Mouse (Mus musculus): ENCODE results near the gene Tmem213. TPM values are rescaled to one million over a fixed set of nuclear protein-coding genes. Genes with fewer than 3 reads are reported as not detected.

The Tmem213 gene
- polyA plus RNA-seq (2012; rRNA removed) = not detected in 2 replicates

DNA sequence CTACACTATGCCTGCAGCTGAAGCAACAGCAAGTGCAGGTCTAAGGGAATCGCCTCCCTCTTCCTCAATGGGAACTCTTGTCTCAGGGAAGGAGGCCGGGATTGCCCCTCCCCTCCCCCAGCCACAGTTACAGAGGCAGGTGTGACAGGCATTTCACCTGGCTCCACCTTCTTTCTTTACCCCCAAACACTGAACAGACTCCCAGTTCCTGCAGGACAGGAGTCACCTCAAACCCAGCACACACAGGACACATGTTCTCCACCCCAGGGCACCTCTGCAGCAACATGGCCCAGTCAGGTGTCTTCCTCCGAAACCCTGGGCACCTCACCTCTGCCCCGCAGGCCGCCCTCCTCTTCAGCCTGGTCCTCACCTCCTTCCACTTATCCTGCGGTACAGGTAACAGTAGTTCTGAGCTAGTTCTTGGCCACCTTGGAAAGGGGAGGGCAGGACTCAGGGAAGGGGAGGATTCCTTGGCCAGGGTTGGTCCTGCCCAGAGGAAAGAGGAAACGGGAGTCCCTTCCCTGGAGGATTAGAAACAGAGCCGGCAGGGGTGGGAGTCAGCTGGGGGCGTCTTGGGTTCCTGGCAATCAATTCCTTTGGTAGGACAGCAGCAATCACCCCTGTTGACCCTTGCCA, at the start of gene Tmem213:
Gene Tmem213 (plus strand): TSS at position 96 of the 636 bp plus-strand sequence.
- Histone ChIP-seq H3K4me1 (ENCODE audit: control insufficient read depth, insufficient read depth, low read length) (no peaks in the 10 kb centered on the region), H3K27ac (ENCODE audit: insufficient read depth, low read length) (no peak within 1 kb of the TSS), H3K4me3 (ENCODE audit: insufficient read depth, low read length) (no peak within 1 kb of the TSS)
- no peak for TF ChIP-seq CTCF (IDR thresholded peaks at IDR 0.05; ENCODE audit: extremely low read depth, insufficient read depth, low read length)
- TF ChIP-seq POLR2A (IDR thresholded peaks at IDR 0.05; ENCODE audit: extremely low read depth, insufficient read depth, low read length) = no peak

DNA sequence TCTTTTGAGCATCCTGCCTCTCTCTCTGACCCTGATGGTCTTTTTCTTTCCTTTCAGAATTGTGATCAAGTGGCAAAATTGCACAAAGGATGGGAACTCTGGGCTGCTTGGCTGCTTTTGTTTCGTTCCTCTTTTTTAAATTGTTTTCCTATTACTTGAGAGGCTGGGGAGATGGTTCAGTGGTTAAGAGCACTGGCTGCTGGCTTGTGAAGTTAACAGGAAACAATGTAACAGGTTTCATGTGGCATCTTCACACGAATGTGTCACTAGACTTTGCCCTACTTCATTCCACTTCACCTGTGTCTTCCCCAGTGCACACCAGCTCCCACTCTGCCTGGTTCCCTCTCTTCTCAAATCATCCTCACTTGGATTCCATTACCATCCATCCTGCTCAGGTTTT, 44.4 kb upstream of the Tmem213 start:
- H3K4me1 ChIP-seq (ENCODE audit: control insufficient read depth, insufficient read depth, low read length) = peaks cover 2% of the 10 kb centered on the region
- TF ChIP-seq CTCF (IDR thresholded peaks at IDR 0.05; ENCODE audit: extremely low read depth, insufficient read depth, low read length) = no peak
- no peak for TF ChIP-seq POLR2A (IDR thresholded peaks at IDR 0.05; ENCODE audit: extremely low read depth, insufficient read depth, low read length)
- no peak overlapping the region for H3K27ac ChIP-seq (ENCODE audit: insufficient read depth, low read length)
- no peak overlapping the region for H3K4me3 ChIP-seq (ENCODE audit: insufficient read depth, low read length)

DNA sequence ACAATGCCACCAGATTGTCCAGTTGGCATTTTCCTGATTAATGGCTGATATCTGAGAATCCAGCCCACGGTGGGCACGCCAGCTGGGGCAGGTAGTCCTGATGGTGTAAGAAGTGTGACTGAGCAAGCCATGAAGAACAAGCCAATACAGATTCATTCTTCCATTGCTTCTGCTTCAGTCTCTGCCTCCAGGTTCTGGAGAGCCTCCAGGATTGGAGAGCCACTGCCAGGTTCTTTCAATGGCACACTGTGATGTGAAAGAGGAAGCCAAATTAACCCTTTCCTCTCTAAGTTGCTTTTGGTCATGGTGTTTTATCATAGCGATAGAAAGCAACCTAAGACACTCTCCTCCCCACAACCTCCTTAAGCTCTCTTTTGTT, 43.9 kb upstream of the Tmem213 start:
- no peak overlapping the region for H3K4me3 ChIP-seq (ENCODE audit: insufficient read depth, low read length)
- H3K4me1 ChIP-seq (ENCODE audit: control insufficient read depth, insufficient read depth, low read length) = peaks cover 2% of the 10 kb centered on the region
- no peak overlapping the region for H3K27ac ChIP-seq (ENCODE audit: insufficient read depth, low read length)
- TF ChIP-seq CTCF (IDR thresholded peaks at IDR 0.05; ENCODE audit: extremely low read depth, insufficient read depth, low read length) = no peak
- no peak for TF ChIP-seq POLR2A (IDR thresholded peaks at IDR 0.05; ENCODE audit: extremely low read depth, insufficient read depth, low read length)

DNA sequence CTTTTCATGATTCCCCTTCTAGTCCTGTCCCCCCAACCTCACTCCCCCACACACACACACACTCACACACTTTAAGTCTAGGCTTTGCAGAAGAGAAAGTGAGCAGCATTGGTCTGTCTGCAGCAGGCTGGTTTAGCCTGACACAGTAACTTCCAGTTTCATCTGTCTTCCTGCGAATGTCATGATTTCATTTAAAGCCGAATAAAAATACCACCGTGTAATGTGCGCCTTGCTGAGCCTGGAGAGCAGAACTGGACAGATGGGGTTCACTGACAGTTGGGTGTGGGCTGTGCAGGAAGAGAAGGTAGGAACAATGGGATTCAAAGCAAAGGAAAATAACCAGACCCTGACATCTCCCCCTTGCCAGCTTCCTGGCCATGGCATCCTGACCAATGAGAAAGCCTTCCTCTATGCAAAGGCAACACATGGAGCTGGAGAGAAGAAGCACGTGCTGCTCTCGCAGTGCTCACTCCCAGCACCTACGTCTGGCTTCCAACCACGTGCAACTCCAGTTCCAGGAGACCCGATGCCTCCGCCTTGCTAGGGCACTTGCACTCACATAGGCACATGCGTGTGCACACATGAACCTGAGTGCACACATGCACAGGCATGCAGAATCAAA, 43.4 kb upstream of the Tmem213 start:
- H3K4me3 ChIP-seq (ENCODE audit: insufficient read depth, low read length) = 0 out of 2 replicates have a peak overlapping the region, but pooled peaks have one; percentile 5
- H3K27ac ChIP-seq (ENCODE audit: insufficient read depth, low read length) = no peak overlapping the region
- peaks cover 2% of the 10 kb centered on the region for H3K4me1 ChIP-seq (ENCODE audit: control insufficient read depth, insufficient read depth, low read length)
- TF ChIP-seq POLR2A (IDR thresholded peaks at IDR 0.05; ENCODE audit: extremely low read depth, insufficient read depth, low read length) (no peak), CTCF (IDR thresholded peaks at IDR 0.05; ENCODE audit: extremely low read depth, insufficient read depth, low read length) (no peak)

DNA sequence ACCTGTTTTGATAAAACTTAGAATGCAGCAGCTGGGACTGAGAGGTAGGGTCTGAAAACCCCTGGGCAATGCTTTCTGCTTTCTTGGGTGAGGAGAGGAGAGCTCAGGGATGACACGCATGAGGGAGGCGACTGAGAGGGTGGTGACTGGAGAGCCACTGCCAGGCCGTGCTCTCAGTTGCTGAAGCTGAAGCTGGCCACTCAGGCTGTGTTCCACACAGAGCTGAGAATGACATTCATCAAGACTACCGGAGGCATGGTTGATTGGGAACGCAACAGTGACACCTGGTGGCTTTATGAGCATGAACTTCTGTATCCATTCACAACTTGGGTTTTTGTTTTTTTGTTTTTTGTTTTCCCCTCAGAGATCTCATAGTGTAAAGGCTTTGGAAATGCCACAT, 42.8 kb upstream of the Tmem213 start:
- H3K4me3 ChIP-seq (ENCODE audit: insufficient read depth, low read length) = no peak overlapping the region
- peaks cover 2% of the 10 kb centered on the region for H3K4me1 ChIP-seq (ENCODE audit: control insufficient read depth, insufficient read depth, low read length)
- TF ChIP-seq CTCF (IDR thresholded peaks at IDR 0.05; ENCODE audit: extremely low read depth, insufficient read depth, low read length) = peak; percentile 77
- no peak for TF ChIP-seq POLR2A (IDR thresholded peaks at IDR 0.05; ENCODE audit: extremely low read depth, insufficient read depth, low read length)
- H3K27ac ChIP-seq (ENCODE audit: insufficient read depth, low read length) = no peak overlapping the region

DNA sequence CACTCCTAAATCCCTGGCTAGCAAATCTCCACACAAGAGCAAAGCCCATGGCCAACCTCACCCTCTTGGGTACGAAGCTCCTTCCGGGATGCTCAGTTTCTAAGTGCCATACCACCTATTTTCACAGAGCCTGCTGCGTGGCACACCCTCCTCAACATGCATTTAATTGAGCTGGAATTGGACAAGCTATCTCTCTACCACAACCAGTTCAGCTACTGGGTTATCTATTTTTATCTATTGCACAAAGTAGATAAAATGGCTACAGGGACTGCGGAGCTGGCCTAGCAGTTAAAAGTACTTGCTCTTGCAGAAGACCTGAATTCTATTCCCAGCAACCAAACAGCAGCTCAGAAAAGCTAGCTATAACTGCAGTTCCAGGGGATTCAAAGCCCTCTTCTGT, 37.8 kb upstream of the Tmem213 start:
- Histone ChIP-seq H3K27ac (ENCODE audit: insufficient read depth, low read length) (no peak overlapping the region), H3K4me1 (ENCODE audit: control insufficient read depth, insufficient read depth, low read length) (no peaks in the 10 kb centered on the region), H3K4me3 (ENCODE audit: insufficient read depth, low read length) (no peak overlapping the region)
- TF ChIP-seq POLR2A (IDR thresholded peaks at IDR 0.05; ENCODE audit: extremely low read depth, insufficient read depth, low read length) (no peak), CTCF (IDR thresholded peaks at IDR 0.05; ENCODE audit: extremely low read depth, insufficient read depth, low read length) (no peak)

DNA sequence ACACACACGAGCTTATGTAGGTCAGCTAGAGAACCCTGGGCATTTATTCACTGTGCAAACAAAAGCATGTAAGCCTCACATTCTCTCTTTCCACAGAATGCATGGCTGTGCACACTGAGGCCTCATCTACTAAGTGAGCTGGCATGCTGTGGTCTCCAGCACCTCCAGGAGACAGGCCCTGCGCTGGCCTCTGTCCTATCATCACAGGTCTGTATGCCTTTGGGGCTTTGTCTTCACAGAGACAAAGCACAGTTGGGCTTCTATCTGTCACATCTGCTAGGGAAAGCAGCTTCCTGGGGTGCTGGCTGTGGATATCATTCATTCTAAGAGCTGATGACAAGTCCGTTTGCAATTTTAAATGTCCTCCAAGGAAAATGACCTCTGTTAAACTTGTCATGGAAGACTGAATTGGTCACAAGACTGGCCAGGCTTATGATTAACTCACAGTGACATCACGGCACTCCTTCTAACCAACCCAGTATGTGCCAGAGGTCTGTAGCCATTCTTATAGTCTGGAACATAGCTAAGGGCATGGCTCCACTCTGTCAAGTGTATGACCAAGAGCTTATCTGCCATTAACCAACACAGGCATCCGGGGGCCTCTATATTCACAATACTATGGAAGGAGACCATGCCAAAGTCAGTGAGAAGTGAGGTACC, 36.8 kb upstream of the Tmem213 start:
- Histone ChIP-seq H3K27ac (ENCODE audit: insufficient read depth, low read length) (no peak overlapping the region), H3K4me1 (ENCODE audit: control insufficient read depth, insufficient read depth, low read length) (no peaks in the 10 kb centered on the region), H3K4me3 (ENCODE audit: insufficient read depth, low read length) (no peak overlapping the region)
- no peak for TF ChIP-seq CTCF (IDR thresholded peaks at IDR 0.05; ENCODE audit: extremely low read depth, insufficient read depth, low read length)
- TF ChIP-seq POLR2A (IDR thresholded peaks at IDR 0.05; ENCODE audit: extremely low read depth, insufficient read depth, low read length) = no peak

DNA sequence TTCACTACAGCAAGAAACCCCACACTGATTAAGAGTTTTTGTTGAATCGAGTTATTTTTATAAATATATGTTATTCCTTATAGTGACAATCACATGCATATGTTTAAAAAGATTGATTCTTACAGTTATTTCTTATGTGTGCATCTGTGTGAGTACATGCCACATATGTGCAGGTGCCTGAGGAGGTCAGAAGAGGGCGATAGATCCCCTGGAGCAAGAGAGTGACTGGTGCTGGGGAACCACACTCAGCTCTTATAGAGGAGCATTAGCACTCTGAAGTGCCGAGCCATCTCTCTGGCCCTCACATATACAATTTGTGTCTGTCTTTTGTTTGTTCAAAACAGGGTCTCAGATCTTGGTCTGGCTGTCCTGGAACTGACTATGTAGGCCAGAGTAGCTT, 35.5 kb upstream of the Tmem213 start:
- H3K27ac ChIP-seq (ENCODE audit: insufficient read depth, low read length) = no peak overlapping the region
- no peaks in the 10 kb centered on the region for H3K4me1 ChIP-seq (ENCODE audit: control insufficient read depth, insufficient read depth, low read length)
- TF ChIP-seq CTCF (IDR thresholded peaks at IDR 0.05; ENCODE audit: extremely low read depth, insufficient read depth, low read length) (no peak), POLR2A (IDR thresholded peaks at IDR 0.05; ENCODE audit: extremely low read depth, insufficient read depth, low read length) (no peak)
- no peak overlapping the region for H3K4me3 ChIP-seq (ENCODE audit: insufficient read depth, low read length)

DNA sequence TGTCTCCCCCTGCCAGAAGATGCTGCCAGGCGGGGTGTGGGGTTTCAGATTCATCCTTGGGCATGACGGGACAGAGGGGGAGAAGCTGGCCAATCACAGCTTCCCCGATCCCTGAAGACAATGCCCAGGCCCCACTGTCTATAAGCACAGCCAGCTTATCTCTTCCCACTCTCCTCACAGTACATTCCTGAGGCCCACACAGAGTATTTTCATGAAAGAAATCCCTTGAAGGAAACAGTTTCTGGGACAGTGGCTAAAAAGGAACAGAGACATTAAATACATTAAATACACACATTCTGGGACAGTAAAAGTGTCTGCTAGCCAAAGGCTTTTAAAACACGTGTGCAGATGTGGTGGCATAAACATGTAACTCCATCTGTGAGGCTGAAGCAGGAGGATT, 28.7 kb upstream of the Tmem213 start:
- TF ChIP-seq POLR2A (IDR thresholded peaks at IDR 0.05; ENCODE audit: extremely low read depth, insufficient read depth, low read length) (no peak), CTCF (IDR thresholded peaks at IDR 0.05; ENCODE audit: extremely low read depth, insufficient read depth, low read length) (no peak)
- Histone ChIP-seq H3K4me3 (ENCODE audit: insufficient read depth, low read length) (no peak overlapping the region), H3K4me1 (ENCODE audit: control insufficient read depth, insufficient read depth, low read length) (no peaks in the 10 kb centered on the region), H3K27ac (ENCODE audit: insufficient read depth, low read length) (no peak overlapping the region)
